Mouse (Mus musculus) erythroblast, embryonic 14.5 days (primary cell): ENCODE measurements around the gene Ppp3r2.

Experiments
- GATA1 ChIP-seq: IDR thresholded peaks from 2 replicates; pipeline ENCODE4 v1.6.1; 2012; ENCODE audit warnings: low read length, inconsistent platforms, mixed read lengths
- TAL1 ChIP-seq: IDR thresholded peaks from 3 replicates; pipeline ENCODE4 v1.6.1; 2012; ENCODE audit warnings: low read length, inconsistent platforms, mixed read lengths

DNA sequence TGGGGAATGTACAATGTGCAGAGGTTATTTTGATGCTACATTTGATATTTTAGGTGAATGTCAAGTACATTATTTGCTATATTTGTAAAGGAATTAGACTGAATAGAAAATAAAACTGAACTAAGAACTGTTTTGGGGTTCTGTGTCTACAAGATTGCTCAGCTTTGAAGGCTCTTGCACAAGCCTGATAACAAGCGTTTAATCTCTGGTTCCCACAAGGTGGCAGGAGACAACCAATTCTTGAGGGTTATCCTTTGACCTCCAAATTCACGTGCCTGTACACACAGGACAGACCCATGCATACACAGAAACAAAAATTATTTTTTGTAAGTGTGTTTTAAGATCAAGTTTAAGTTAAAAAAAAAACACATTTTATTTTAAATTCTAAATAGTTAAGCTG, 41.9 kb downstream of the Ppp3r2 start:
- TF ChIP-seq GATA1 (peak; percentile 30; the same call in 1 of the 2 replicates), TAL1 (peak; percentile 39; the same call in 1 of the 3 replicates)
